Mouse (Mus musculus) bone marrow, adult 2 months (tissue): ENCODE data around the gene Inpp4a. TPM values are rescaled to one million over a fixed set of nuclear protein-coding genes. Genes with fewer than 3 reads are reported as not detected.
A peak's percentile ranks its signal among the peaks of the same experiment; 100 is the strongest.

ENCODE experiments used
- H3K27ac ChIP-seq: fragments of 200-500 bp; 2 replicates; pipeline ENCODE4 v1.5.1; 2012; ENCODE audit warnings: low read depth, mild to moderate bottlenecking, control low read depth, inconsistent platforms, low read length; ENCODE audit not compliant: control insufficient read depth, poor library complexity, insufficient read depth
- H3K4me1 ChIP-seq: fragments of 200-500 bp; 2 replicates; pipeline ENCODE4 v1.6.1; 2011; ENCODE audit warnings: low read length; ENCODE audit not compliant: control insufficient read depth, insufficient read depth
- H3K4me3 ChIP-seq: fragments of 200-500 bp; replicated peaks from 2 replicates; pipeline ENCODE3; 2011; ENCODE audit warnings: mild to moderate bottlenecking, low read depth, low read length, control low read depth; ENCODE audit not compliant: control insufficient read depth
- CTCF ChIP-seq: fragments of 200-500 bp; IDR thresholded peaks from 2 replicates; pipeline ENCODE4 v1.5.1; 2011; ENCODE audit warnings: low read length, control low read depth; ENCODE audit not compliant: control insufficient read depth, insufficient read depth
- POLR2A ChIP-seq: fragments of 200-500 bp; IDR thresholded peaks from 2 replicates; pipeline ENCODE4 v1.6.1; 2011; ENCODE audit warnings: low read depth, mild to moderate bottlenecking, control low read depth, low read length, borderline replicate concordance; ENCODE audit not compliant: control insufficient read depth
- WGBS: fragments of 180-500 bp; shearing (Covaris S2); methylation state at CpG from one replicate; pipeline ENCODE4 v1.1.7; 2018; 5-methylcytosine and 5-hydroxymethylcytosine counted together
- polyA plus RNA-seq: library from polyadenylated mRNA; stranded (reverse); fragments of >200 nt; gene quantifications from 2 replicates; pipeline ENCODE4 v1.2.4, GENCODE M21; 2011; ENCODE audit warnings: low replicate concordance; ENCODE audit not compliant: missing spikeins, insufficient read depth, insufficient read length

Gene Inpp4a
- polyA plus RNA-seq, 1 experiment: 33.4 TPM

- H3K4me1 ChIP-seq: no peaks in the 10 kb centered on the region
- no peak overlapping the region for H3K4me3 ChIP-seq
- no peak for TF ChIP-seq POLR2A
- TF ChIP-seq CTCF: no peak
- WGBS: 61% methylated on average over 7 of the region's 7 CpGs
- H3K27ac ChIP-seq: no peak overlapping the region
Measured at GRCm38 (mm10) chr1:37288941-37289340, 10.7 kb upstream of the Inpp4a start.

GRCm38 (mm10) chr1:37296414-37296813 is 3.3 kb upstream of the Inpp4a start:
- 61% methylated on average over 1 of the region's 1 CpGs for WGBS
- no peak for TF ChIP-seq POLR2A
- no peak for TF ChIP-seq CTCF
- Histone ChIP-seq H3K4me1 (no peaks in the 10 kb centered on the region), H3K4me3 (no peak overlapping the region), H3K27ac (no peak overlapping the region)

GRCm38 (mm10) chr1:37298904-37299303 is 761 bp upstream of the Inpp4a start:
- TF ChIP-seq POLR2A: no peak
- no peak for TF ChIP-seq CTCF
- H3K4me1 ChIP-seq: no peaks in the 10 kb centered on the region
- 77% methylated on average over 2 of the region's 2 CpGs for WGBS
- H3K4me3 ChIP-seq: no peak overlapping the region
- no peak overlapping the region for H3K27ac ChIP-seq

GRCm38 (mm10) chr1:37300650-37301049 is 985 bp downstream of the Inpp4a start:
- Histone ChIP-seq H3K27ac (peak overlapping the region; percentile 87), H3K4me1 (no peaks in the 10 kb centered on the region; the same call in 1 of the 2 replicates), H3K4me3 (peak overlapping the region; percentile 86)
- 15% methylated on average over 5 of the region's 5 CpGs for WGBS
- TF ChIP-seq CTCF (no peak), POLR2A (no peak)

GRCm38 (mm10) chr1:37302801-37303200 is 3.1 kb downstream of the Inpp4a start:
- peaks cover 15% of the 10 kb centered on the region for H3K4me1 ChIP-seq
- no peak overlapping the region for H3K27ac ChIP-seq
- 51% methylated on average over 3 of the region's 3 CpGs for WGBS
- H3K4me3 ChIP-seq: no peak overlapping the region
- TF ChIP-seq POLR2A (no peak), CTCF (no peak)

- Histone ChIP-seq H3K4me1 (peaks cover 21% of the 10 kb centered on the region), H3K4me3 (no peak overlapping the region), H3K27ac (no peak overlapping the region)
- WGBS: 74% methylated on average over 9 of the region's 9 CpGs
- no peak for TF ChIP-seq CTCF
- TF ChIP-seq POLR2A: no peak
Measured at GRCm38 (mm10) chr1:37305691-37306287, 6.1 kb downstream of the Inpp4a start.

GRCm38 (mm10) chr1:37307586-37307985 is 7.9 kb downstream of the Inpp4a start:
- no peak for TF ChIP-seq CTCF
- TF ChIP-seq POLR2A: no peak
- H3K4me1 ChIP-seq: peaks cover 23% of the 10 kb centered on the region
- H3K27ac ChIP-seq: peak overlapping the region; percentile 56; the same call in 1 of the 2 replicates
- no peak overlapping the region for H3K4me3 ChIP-seq
- WGBS: 39% methylated on average over 2 of the region's 2 CpGs

- WGBS: 22% methylated on average over 8 of the region's 8 CpGs
- Histone ChIP-seq H3K27ac (peak overlapping the region; percentile 56; the same call in 1 of the 2 replicates), H3K4me1 (peaks cover 27% of the 10 kb centered on the region), H3K4me3 (no peak overlapping the region)
- TF ChIP-seq POLR2A: no peak
- no peak for TF ChIP-seq CTCF
Measured at GRCm38 (mm10) chr1:37308021-37308742, 8.5 kb downstream of the Inpp4a start.

GRCm38 (mm10) chr1:37308743-37309100 is 9.1 kb downstream of the Inpp4a start:
- 33% methylated on average over 3 of the region's 3 CpGs for WGBS
- H3K4me1 ChIP-seq: peaks cover 31% of the 10 kb centered on the region
- H3K4me3 ChIP-seq: no peak overlapping the region
- no peak overlapping the region for H3K27ac ChIP-seq
- TF ChIP-seq CTCF (no peak), POLR2A (no peak)
